Mouse (Mus musculus): Measurements from ENCODE around the gene Kdm4a.
A peak's percentile ranks its signal among the peaks of the same experiment; 100 is the strongest.

The Kdm4a gene

DNA sequence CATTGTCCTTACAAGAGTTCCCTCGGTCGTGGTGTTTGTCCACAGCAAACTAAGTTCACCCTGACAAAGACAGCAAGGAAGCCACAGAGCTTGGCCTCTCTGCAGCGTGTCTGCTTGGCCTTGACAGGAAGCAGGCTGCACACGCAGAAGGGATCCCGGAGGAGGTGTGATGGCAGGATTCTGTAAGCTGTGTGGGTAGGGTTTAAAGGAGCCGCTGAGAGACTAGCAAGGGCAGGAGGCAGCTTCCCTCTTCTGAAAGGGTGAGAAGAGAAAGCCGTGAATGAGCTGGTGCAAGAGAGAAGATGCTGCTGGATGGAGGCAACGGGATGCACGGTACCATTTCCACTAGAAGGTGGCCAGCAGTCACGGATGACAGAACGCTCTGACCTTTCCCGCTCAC is 67.2 kb downstream of the Kdm4a start:
- DNase-seq, result no peak

DNA sequence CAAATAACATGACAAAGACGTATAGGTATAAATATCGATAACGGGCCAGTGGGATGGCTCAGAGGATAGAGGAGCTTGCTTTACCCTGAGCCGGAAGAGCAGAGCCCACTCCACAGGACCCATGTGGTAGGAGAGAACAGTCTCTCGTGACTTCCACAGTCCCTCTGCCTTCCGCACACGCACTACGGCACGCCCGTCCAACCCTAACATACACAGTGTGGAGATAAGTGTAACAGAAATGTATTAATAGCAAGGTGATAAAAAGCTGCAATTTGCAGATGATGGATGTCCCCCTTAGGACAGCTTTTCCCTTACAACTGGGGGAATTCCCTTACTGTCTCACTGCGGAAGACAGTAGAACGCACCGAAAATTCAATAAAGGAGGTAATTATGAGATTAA is 70.2 kb downstream of the Kdm4a start:
- no peak for DNase-seq

GRCm38 (mm10) chr4:118108779-118109178 is 71.1 kb downstream of the Kdm4a start:
- DNase-seq, result no peak

DNA sequence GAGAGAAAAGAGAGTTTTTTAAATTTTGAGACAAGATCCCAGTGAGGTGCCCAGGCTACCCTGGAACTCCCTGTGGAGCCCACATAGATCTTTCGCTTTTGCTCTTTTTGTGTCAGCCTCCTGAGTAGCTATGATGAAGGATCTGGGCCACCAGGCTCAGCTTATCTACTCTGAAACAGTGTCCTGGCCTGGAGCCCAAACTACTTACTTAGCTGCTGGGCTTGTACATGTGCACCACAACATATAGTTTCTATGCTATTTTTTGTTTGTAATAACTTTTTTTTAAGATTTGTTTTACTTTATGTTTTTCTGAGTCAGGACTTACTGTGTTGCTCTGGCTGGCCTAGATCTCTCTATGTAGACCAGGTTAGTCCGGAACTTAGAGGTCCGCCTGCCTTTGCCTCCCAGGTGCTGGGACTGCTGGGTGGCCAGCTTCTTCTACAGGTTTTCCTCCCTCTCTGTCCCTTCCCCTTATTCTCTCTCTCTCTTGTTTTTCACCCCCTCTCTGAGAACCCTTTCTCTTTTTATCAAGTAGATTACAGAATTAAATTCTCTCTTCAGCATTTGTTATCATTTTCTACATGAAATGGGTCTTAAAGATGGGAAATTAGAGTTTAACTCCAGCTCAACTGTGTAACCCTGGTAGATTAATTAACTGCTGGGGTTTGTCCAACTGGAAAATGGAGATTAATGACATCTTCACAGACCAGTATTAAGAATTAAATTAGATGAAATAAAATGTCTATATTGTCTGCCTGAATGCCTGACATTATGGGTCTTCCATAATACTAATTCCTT is 74.4 kb downstream of the Kdm4a start:
- no peak for DNase-seq

GRCm38 (mm10) chr4:118103280-118103830 is 76.5 kb downstream of the Kdm4a start:
- no peak for DNase-seq

GRCm38 (mm10) chr4:118101497-118101896 is 78.3 kb downstream of the Kdm4a start:
- no peak for DNase-seq

GRCm38 (mm10) chr4:118099637-118100364 is 80.0 kb downstream of the Kdm4a start:
- no peak for DNase-seq

DNA sequence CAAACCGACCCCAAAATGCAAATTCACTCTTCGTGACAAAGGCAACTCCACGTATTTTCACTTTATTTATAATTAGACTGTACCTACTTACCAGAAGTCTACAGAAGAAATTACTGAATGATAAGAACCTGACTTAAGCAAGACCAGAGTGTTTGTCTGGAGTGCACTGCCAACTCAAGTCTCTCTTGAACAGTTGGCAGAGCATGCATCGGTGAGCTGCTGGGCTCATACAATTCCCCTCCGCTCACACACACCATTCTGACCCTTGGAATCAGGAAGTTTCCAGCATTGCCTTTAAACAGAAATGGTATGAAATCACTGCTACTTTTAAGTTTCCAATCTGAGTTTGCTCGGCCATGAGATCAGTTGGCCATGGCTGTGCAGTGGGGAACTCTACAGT is 81.3 kb downstream of the Kdm4a start:
- DNase-seq, result no peak

DNA sequence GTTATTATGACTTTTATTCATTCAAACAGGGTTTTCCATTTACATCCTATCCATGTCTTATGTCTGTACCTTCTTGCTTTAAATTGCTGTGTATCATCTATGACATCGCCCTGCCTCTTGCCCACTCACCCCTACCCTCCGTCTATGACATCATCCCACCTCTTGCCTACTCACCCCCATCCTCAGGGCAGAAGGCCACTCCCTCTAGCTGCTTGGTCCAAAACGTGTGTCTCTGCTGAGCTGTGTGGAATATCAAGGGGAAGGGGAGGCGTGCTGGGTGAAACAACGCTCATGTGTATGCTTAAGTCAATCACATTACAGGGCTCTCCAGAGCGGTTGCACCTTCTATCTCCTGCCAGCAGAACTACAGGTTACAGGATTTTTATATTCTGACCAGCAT is 83.8 kb downstream of the Kdm4a start:
- DNase-seq, result no peak

DNA sequence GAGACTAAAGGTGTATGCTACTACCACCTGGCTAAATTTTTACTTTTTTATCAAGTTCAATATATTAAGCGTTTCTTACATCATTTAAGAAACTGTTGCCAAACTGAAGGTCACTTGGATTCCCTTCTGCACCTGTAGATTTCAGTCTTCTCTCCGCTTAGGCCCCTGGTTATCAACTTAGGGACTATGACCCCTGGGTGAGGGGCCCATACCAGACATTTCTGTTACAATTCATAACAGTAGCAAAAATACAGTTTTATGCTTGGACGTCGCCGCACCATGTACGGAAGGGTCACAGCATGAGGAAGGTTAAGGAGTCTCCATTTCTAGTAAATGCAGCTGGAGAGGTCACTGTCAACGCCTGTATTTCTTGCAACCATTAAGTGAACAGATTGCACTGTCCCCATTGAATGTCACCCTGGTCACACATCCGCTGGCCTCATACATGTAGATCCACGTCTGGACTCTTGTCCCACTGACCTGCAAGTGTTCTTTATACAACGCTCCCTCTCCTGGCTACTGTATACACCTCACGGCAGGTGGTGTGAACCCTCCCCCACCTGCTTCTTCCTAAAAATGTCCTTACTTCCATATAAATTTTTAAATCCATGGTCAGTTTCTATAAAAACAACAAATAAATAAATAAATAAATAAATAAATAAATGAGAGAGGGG is 86.9 kb downstream of the Kdm4a start:
- DNase-seq, result no peak

GRCm38 (mm10) chr4:118090449-118090848 is 89.4 kb downstream of the Kdm4a start:
- no peak for DNase-seq

DNA sequence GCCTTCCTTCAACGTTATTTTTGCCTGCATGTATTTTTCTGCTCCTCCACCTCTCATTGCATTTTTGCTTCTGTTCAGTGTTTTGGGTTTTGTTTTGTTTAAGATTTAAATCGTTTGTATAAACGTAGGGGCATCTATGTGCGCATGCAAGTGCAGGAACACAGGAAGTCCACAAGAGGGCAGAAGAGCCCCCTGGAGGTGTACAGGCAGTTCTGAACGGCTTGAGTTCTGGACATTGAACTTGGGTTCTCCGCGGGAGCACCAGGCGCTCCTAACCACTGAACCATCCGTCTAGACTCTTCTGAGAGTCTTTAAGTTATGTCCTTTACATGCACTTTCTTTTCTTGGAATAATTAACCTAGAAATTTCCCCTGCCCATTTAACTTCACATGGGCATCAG is 89.9 kb downstream of the Kdm4a start:
- peak; percentile 54 for DNase-seq

GRCm38 (mm10) chr4:118088771-118089170 is 91.1 kb downstream of the Kdm4a start:
- no peak for DNase-seq

Measured in cerebellum, adult 8-10 months (tissue).